Mouse (Mus musculus) hindbrain, embryonic 15.5 days (tissue): ENCODE measurements around the gene Poc1a. TPM values are rescaled to one million over a fixed set of nuclear protein-coding genes. Genes with fewer than 3 reads are reported as not detected.

Experiments used
- ATAC-seq: fragments of 200-750 bp; cut with Nextera tagmentation; 2 replicates; pipeline ENCODE4 v1.8.0; 2017; ENCODE audit warnings: low read depth, moderate number of reproducible peaks, moderate TSS enrichment; ENCODE audit not compliant: low FRiP score
- H3K27ac ChIP-seq: fragments of 300-500 bp; sonication (generic); replicated peaks from 2 replicates; pipeline ENCODE4 v1.5.1; 2015; ENCODE audit warnings: mild to moderate bottlenecking, inconsistent platforms
- H3K27me3 ChIP-seq: fragments of 300-500 bp; sonication (generic); 2 replicates; pipeline ENCODE4 v1.6.1; 2015; ENCODE audit warnings: control low read depth, inconsistent platforms
- H3K36me3 ChIP-seq: fragments of 300-500 bp; sonication (generic); 2 replicates; pipeline ENCODE4 v1.6.1; 2015; ENCODE audit warnings: control low read depth, inconsistent platforms
- H3K4me1 ChIP-seq: fragments of 300-500 bp; sonication (generic); replicated peaks from 2 replicates; pipeline ENCODE4 v1.6.1; 2015; ENCODE audit warnings: control low read depth, inconsistent platforms
- H3K4me2 ChIP-seq: fragments of 300-500 bp; sonication (generic); 2 replicates; pipeline ENCODE4 v1.6.1; 2015; ENCODE audit warnings: moderate library complexity, mild to moderate bottlenecking, inconsistent platforms
- H3K4me3 ChIP-seq: fragments of 300-500 bp; sonication (generic); 2 replicates; pipeline ENCODE4 v1.5.1; 2015; ENCODE audit warnings: mild to moderate bottlenecking, inconsistent platforms
- H3K9ac ChIP-seq: fragments of 300-500 bp; sonication (generic); 2 replicates; pipeline ENCODE4 v1.6.1; 2015; ENCODE audit warnings: inconsistent platforms
- H3K9me3 ChIP-seq: fragments of 300-500 bp; sonication (generic); 2 replicates; pipeline ENCODE4 v1.6.1; 2016; ENCODE audit warnings: control low read depth, inconsistent platforms
- WGBS: fragments of 180-500 bp; shearing (Covaris S2); methylation state at CpG from one replicate; pipeline ENCODE4 v1.1.7; 2015; 5-methylcytosine and 5-hydroxymethylcytosine counted together
- polyA plus RNA-seq: library from polyadenylated mRNA; unstranded; fragments of >200 nt; fragmentation: Nextera tagmentation; extraction: Ambion mirVana; gene quantifications from 2 replicates; pipeline ENCODE4 v1.2.1, GENCODE M21; 2015

Poc1a gene
- polyA plus RNA-seq, 1 experiment from 2014 or later = 8.8 TPM

DNA sequence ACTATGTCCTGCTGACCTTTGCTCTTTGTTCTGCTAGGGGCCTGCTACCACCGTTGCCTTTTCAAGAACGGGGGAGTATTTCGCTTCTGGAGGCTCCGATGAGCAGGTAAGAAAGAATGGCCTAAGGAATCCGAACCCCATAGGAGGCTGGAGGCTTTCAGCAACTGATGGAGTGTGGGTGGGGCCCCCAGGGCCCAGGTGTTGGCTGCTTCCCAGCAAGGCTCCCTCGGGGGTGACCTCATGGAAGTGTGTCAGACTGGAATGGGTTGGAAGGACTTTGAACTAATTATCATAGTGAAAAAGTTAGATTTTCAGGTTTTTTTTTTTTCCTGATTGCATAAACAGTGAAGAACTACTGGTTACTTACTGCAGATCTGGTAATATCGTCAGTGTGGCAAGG lies 24.4 kb downstream of the Poc1a start:
- H3K4me3 ChIP-seq = no peak overlapping the region
- 78% methylated on average over 7 of the region's 7 CpGs for WGBS
- no peaks in the 10 kb centered on the region for H3K36me3 ChIP-seq
- no peaks in the 10 kb centered on the region for H3K9me3 ChIP-seq
- H3K4me1 ChIP-seq = no peaks in the 10 kb centered on the region
- H3K27me3 ChIP-seq = no peaks in the 10 kb centered on the region
- H3K27ac ChIP-seq = no peak overlapping the region
- H3K4me2 ChIP-seq = no peak overlapping the region
- no peak overlapping the region for H3K9ac ChIP-seq
- ATAC-seq = no peak

DNA sequence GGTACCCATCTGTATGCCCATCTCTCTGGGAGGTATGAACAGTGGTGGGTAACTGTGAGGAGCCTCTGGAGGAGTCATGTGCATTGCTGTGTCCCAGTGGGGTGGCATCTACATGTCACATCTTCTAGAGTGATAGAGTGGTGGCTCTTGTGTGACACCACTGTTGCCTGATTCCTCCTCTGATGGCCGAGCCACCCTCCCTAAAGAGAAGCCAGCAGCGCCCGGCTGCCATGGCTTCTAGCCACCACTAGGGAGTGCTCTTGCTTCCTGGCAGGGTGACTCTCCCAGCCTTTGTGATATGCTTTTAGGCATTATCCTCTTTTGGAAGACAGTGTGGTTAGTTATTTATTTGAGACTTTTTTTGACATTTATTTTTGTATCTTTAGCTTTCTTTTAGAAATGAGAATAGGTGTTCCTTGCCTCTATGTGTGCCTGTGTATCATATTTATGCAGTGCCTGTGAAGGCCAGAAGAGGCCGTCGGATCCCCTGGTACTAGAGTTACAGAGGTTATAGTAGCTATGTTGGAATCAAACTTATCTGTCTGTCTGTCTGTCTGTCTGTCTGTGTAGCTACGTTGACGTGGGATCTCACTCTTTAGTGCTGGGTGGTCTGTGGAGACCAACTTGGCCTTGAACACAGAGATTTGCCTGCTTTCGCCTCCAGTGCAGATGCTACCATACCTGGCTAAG lies 25.9 kb downstream of the Poc1a start:
- Histone ChIP-seq H3K9ac (no peak overlapping the region), H3K27ac (no peak overlapping the region), H3K4me2 (no peak overlapping the region), H3K9me3 (no peaks in the 10 kb centered on the region), H3K4me1 (no peaks in the 10 kb centered on the region), H3K27me3 (no peaks in the 10 kb centered on the region), H3K4me3 (no peak overlapping the region), H3K36me3 (no peaks in the 10 kb centered on the region)
- 45% methylated on average over 8 of the region's 8 CpGs for WGBS
- peak; percentile 65; the same call in 1 of the 2 replicates for ATAC-seq

DNA sequence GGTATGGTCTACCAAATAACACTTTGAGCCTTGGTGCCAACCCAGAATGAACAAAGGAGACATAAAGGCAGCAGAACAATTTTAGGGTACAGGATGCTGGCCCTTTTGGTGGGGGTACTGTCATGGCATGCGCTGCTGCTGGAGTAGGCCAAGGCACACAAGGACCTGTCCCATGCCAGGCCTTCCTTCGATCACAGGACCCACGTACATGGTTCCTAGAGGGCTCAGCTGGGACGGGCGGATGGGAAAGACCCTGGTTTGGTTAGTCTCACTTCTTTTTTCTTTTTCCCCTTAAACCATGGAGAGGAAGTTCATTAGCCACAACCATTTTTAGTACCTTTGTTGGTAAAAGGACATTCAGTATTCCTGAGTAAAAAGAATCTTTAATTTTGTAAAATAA lies 27.3 kb downstream of the Poc1a start:
- H3K9ac ChIP-seq = no peak overlapping the region
- H3K9me3 ChIP-seq = no peaks in the 10 kb centered on the region
- no peak overlapping the region for H3K4me2 ChIP-seq
- H3K4me3 ChIP-seq = no peak overlapping the region
- no peak for ATAC-seq
- no peak overlapping the region for H3K27ac ChIP-seq
- H3K36me3 ChIP-seq = no peaks in the 10 kb centered on the region
- H3K4me1 ChIP-seq = no peaks in the 10 kb centered on the region
- WGBS = 90% methylated on average over 5 of the region's 5 CpGs
- no peaks in the 10 kb centered on the region for H3K27me3 ChIP-seq

DNA sequence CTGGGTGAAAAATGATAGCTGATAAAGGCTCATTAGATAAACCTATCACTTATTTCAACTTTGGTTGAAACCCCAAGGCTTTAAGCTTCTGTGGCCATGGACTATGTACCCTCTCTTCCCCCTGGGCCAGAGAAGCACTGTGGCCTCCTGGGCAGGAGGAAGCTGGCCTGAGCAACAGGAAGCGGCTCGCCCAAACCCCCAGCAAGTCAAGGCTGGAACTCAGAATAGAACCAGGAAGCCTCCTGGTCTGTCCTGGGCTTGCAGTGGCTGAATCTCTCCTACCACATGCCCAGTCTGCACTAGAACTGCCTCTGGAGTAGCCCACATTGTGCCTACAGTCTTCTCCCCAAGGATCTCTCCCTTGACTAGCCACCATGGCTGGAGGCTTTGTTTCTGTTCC lies 27.7 kb downstream of the Poc1a start:
- H3K27ac ChIP-seq = no peak overlapping the region
- H3K27me3 ChIP-seq = no peaks in the 10 kb centered on the region
- no peaks in the 10 kb centered on the region for H3K36me3 ChIP-seq
- WGBS = 84% methylated on average over 2 of the region's 2 CpGs
- H3K4me3 ChIP-seq = no peak overlapping the region
- H3K9ac ChIP-seq = no peak overlapping the region
- no peak overlapping the region for H3K4me2 ChIP-seq
- ATAC-seq = no peak
- no peaks in the 10 kb centered on the region for H3K4me1 ChIP-seq
- no peaks in the 10 kb centered on the region for H3K9me3 ChIP-seq

DNA sequence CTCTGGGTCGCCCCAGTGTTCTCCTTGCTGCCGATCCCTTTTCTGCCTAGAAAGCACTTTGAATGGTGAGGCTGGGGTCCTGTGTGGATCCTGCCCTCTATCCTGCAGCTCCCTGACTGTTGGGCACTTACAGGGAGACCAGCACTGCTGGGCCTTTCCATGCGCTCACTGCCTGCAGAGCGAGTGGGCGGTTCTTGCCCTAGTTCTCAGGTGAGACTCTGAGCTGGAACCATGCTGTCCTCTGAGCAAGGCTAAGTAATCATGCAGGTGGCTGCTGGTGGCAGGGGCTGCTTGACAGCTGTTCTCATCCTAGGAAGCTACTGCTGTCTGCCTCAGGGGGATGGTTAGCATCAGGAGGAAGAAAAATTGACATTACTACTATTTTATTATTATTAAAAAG lies 28.1 kb downstream of the Poc1a start:
- ATAC-seq = no peak
- WGBS = 90% methylated on average over 5 of the region's 5 CpGs
- Histone ChIP-seq H3K4me1 (no peaks in the 10 kb centered on the region), H3K9ac (no peak overlapping the region), H3K9me3 (no peaks in the 10 kb centered on the region), H3K27ac (no peak overlapping the region), H3K4me3 (no peak overlapping the region), H3K27me3 (no peaks in the 10 kb centered on the region), H3K36me3 (no peaks in the 10 kb centered on the region), H3K4me2 (no peak overlapping the region)

DNA sequence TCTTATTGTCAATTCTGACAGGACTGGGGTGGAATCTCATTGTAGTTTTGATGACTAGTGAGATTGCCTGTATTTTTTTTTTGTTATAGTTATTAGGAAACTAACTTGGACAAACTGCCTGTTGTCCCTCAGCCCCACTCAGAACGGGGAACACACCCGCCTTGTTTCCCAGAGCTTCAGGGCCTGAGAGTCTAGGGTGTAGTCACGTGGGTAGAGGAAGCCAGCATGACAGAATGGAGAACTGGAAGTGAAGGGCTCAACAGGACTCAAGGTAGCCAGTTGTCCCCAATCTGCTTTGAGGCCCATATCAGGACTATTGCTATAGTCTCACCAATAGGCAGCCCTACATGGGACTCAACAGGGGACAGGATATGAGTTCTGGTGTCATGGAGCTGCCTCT lies 29.0 kb downstream of the Poc1a start:
- 83% methylated on average over 3 of the region's 3 CpGs for WGBS
- Histone ChIP-seq H3K4me3 (no peak overlapping the region), H3K36me3 (no peaks in the 10 kb centered on the region), H3K9me3 (no peaks in the 10 kb centered on the region), H3K27ac (no peak overlapping the region), H3K9ac (no peak overlapping the region), H3K4me1 (no peaks in the 10 kb centered on the region), H3K4me2 (no peak overlapping the region), H3K27me3 (no peaks in the 10 kb centered on the region)
- no peak for ATAC-seq

DNA sequence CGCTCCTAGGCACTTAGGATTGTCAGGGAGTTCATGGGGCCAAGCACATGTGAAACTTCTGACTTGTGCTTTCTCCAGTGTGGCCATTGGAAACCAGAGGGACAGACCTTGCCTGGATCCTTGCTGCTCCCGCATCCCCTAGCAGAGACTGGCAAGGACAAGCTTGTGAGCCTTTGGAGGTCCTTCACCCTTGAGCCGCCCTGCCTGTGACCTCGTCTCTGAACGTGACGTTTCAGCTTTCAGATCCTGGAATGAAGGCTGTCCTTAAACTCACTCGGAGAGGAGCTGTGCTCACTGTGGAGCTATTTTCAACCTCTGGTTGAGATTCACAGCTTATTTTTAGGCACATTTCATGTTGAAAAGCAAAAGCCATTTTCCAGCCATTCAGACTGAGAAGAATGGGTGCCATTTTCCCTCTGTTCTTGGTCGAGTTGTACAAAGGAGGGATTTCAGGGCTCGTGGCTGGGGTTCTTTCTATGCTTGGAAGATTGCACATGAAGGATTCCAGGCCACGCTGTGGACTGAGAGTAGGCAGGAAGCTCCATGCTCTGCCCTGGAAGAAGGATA lies 30.8 kb downstream of the Poc1a start:
- Histone ChIP-seq H3K36me3 (no peaks in the 10 kb centered on the region), H3K4me1 (no peaks in the 10 kb centered on the region), H3K4me2 (no peak overlapping the region), H3K9me3 (no peaks in the 10 kb centered on the region), H3K4me3 (no peak overlapping the region), H3K27me3 (no peaks in the 10 kb centered on the region), H3K9ac (no peak overlapping the region), H3K27ac (no peak overlapping the region)
- ATAC-seq = no peak
- 79% methylated on average over 10 of the region's 10 CpGs for WGBS

DNA sequence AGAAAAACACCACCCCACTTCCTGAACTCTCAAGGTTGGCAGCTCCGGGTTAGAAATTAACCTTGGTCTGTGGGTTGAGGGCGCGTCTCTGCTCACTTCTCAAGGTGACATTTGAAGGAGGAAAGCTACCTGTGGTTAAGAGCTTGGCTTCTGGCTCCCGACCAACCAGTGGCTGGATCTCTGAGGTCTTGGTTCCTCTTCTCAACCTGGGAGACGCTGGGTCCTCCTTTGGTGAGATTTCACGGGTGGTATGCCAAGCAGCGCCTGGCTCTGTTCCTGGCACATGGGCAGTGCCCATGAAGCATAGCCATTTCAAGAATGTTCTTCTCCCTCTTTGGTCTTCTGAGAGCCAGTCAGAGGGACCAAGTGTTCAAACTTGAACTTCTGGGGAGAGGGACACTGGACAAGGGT lies 32.1 kb downstream of the Poc1a start:
- Histone ChIP-seq H3K9ac (no peak overlapping the region), H3K36me3 (no peaks in the 10 kb centered on the region), H3K27ac (no peak overlapping the region), H3K4me2 (no peak overlapping the region), H3K27me3 (no peaks in the 10 kb centered on the region), H3K9me3 (no peaks in the 10 kb centered on the region), H3K4me1 (no peaks in the 10 kb centered on the region), H3K4me3 (no peak overlapping the region)
- WGBS = 97% methylated on average over 7 of the region's 7 CpGs
- ATAC-seq = no peak

DNA sequence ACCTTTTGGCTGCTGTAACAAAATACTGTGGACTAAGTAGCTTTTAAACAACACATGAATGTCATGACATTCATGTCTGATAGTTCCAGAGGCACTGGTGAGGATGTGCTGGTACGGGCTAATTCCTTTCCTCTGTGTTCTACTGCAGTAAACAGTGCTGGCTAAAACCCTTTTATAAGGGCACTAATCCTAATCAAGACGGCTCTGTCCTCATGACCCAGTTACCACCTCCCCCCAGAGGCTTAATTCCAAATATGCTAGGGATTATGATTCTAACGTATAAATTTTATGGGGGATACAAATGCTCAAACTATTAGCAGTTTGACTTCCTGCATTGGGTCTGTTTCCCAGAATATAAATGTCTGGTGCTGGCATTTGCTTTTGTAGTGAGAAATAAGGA lies 33.3 kb downstream of the Poc1a start:
- no peaks in the 10 kb centered on the region for H3K36me3 ChIP-seq
- no peaks in the 10 kb centered on the region for H3K9me3 ChIP-seq
- H3K27ac ChIP-seq = no peak overlapping the region
- H3K4me3 ChIP-seq = no peak overlapping the region
- ATAC-seq = no peak
- H3K9ac ChIP-seq = no peak overlapping the region
- H3K4me2 ChIP-seq = no peak overlapping the region
- H3K4me1 ChIP-seq = no peaks in the 10 kb centered on the region; the same call in 1 of the 2 replicates
- 70% methylated on average over 3 of the region's 3 CpGs for WGBS
- no peaks in the 10 kb centered on the region for H3K27me3 ChIP-seq

DNA sequence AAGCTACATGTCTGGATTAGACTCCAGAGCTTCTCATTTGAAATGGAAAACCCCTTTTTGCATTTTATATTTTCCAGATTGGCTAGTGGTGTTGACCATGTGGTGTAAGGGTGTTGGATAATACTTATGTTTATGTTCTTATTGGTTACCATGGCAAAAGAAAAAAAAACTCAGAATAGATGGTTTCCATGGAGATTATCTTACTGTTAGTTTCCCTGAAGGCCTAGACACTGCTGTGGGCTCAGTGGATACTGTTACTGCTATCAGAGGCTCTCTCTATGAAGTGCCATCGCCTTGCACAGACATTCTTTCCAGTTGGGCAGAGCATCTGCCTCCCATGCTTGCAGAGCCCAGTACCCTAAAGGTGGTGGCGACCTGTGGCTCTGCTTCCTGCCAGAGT lies 37.2 kb downstream of the Poc1a start:
- Histone ChIP-seq H3K9ac (no peak overlapping the region), H3K27me3 (no peaks in the 10 kb centered on the region), H3K4me2 (no peak overlapping the region), H3K27ac (no peak overlapping the region), H3K4me3 (no peak overlapping the region), H3K36me3 (no peaks in the 10 kb centered on the region), H3K4me1 (no peaks in the 10 kb centered on the region; the same call in 1 of the 2 replicates), H3K9me3 (no peaks in the 10 kb centered on the region)
- ATAC-seq = no peak
- WGBS = 87% methylated on average over 2 of the region's 2 CpGs

DNA sequence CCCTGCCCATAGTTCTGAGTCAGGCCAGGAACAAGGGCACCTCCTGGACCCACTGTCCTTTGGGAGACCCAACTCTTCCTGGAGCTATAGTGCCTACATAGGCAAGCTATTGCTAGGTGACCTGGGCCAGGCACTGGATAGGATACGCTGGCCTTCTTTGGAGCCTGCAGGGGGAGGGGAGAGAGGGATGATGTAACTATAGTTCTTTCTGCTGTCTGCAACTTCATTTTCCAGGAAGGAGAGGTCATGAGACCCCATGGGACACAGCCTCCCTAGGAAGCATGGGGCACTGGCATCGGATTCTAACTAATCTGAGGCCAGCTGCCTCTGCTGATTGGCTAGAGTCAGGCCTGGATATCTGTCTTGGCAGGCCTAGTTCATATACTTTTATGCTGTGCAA lies 38.2 kb downstream of the Poc1a start:
- 62% methylated on average over 2 of the region's 2 CpGs for WGBS
- Histone ChIP-seq H3K36me3 (no peaks in the 10 kb centered on the region), H3K4me3 (no peak overlapping the region), H3K9me3 (no peaks in the 10 kb centered on the region), H3K27ac (no peak overlapping the region), H3K9ac (no peak overlapping the region), H3K4me1 (no peaks in the 10 kb centered on the region; the same call in 1 of the 2 replicates), H3K27me3 (no peaks in the 10 kb centered on the region), H3K4me2 (no peak overlapping the region)
- ATAC-seq = no peak

DNA sequence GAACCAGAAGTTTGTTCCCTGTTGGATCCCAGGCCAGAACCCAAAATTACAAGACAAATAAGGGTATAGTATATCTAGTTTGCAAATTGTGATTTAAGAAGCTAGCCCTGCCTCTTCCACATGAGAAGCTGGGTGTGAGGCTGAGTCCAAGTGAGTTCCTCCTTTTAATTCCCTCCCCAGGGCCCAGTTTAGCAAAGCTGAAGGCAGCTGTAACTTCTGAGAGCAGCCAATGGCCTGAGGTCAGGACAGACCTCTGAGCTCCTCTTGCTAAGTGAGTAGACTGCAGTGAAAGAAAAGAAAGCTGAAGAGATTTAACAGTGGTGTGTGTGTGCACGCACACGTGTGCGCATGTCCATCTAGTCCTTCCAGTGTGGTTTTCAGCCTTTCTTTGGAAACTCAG lies 41.6 kb downstream of the Poc1a start:
- H3K4me3 ChIP-seq = no peak overlapping the region
- no peak for ATAC-seq
- 91% methylated on average over 3 of the region's 3 CpGs for WGBS
- H3K4me1 ChIP-seq = no peaks in the 10 kb centered on the region; the same call in 1 of the 2 replicates
- no peak overlapping the region for H3K4me2 ChIP-seq
- no peak overlapping the region for H3K27ac ChIP-seq
- no peaks in the 10 kb centered on the region for H3K9me3 ChIP-seq
- no peaks in the 10 kb centered on the region for H3K36me3 ChIP-seq
- no peak overlapping the region for H3K9ac ChIP-seq
- H3K27me3 ChIP-seq = no peaks in the 10 kb centered on the region

DNA sequence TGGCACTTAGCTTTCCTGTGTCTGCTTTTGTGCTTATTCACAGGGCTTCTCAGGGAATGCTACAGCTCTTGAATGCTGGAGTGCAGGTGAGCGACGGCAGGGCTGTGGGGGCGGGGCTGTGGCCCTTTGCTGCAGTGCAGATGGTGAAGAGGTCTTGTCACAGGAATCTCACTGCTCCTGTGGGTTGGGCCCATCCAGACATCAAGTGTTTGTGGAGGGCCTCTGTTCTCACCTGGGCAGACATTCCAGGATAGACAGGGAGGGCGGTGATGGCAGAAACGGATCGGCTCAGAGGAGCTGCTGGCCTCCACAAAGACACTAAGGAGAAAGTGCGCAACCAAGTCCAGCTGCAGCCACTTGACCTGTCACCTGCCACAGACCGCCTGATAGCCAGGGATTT lies 45.4 kb downstream of the Poc1a start:
- H3K4me3 ChIP-seq = no peak overlapping the region
- no peaks in the 10 kb centered on the region for H3K36me3 ChIP-seq
- no peak overlapping the region for H3K4me2 ChIP-seq
- ATAC-seq = no peak
- H3K9me3 ChIP-seq = no peaks in the 10 kb centered on the region
- no peak overlapping the region for H3K9ac ChIP-seq
- no peaks in the 10 kb centered on the region for H3K27me3 ChIP-seq
- 88% methylated on average over 8 of the region's 8 CpGs for WGBS
- no peak overlapping the region for H3K27ac ChIP-seq
- H3K4me1 ChIP-seq = no peaks in the 10 kb centered on the region
